Mouse (Mus musculus) frontal cortex, postnatal 25 days (tissue): Measurements from ENCODE around the gene Fgf11.

Source experiments
- DNase-seq, 2 experiments: peaks; one replicate each; pipeline ENCODE4 v3.0.0; 2022; ENCODE audit warnings: low spot score in 2 of 2

Gene Fgf11

GRCm38 (mm10) chr11:69816520-69816919 lies 14.9 kb upstream of the Fgf11 start:
- DNase-seq = no peak

- no peak for DNase-seq
These were observed 13.5 kb upstream of the Fgf11 start, which contains the start of gene Gm39566 for GRCm38 (mm10) chr11:69815155-69815554. Gene Gm39566, minus strand, starts transcription at chr11:69815298.

GRCm38 (mm10) chr11:69810280-69810679 lies 8.6 kb upstream of the Fgf11 start:
- DNase-seq = no peak

- no peak for DNase-seq
These were observed 6.0 kb upstream of the Fgf11 start for GRCm38 (mm10) chr11:69807641-69808040.

- DNase-seq = no peak
These were observed 4.7 kb upstream of the Fgf11 start for GRCm38 (mm10) chr11:69806378-69806777.

GRCm38 (mm10) chr11:69804972-69805909 lies 3.6 kb upstream of the Fgf11 start, which contains the start of gene Tmem102:
Gene Tmem102, minus strand, starts transcription at chr11:69805624.
- DNase-seq = no peak

- no peak for DNase-seq
These were observed 2.9 kb upstream of the Fgf11 start for GRCm38 (mm10) chr11:69804652-69804940.

GRCm38 (mm10) chr11:69803786-69804651 lies 2.4 kb upstream of the Fgf11 start:
- peak; percentile 53 to 54 for DNase-seq

GRCm38 (mm10) chr11:69803328-69803727 lies 1.7 kb upstream of the Fgf11 start:
- DNase-seq = no peak

GRCm38 (mm10) chr11:69802648-69803105 lies 1.0 kb upstream of the Fgf11 start:
- peak; percentile 54 to 60 for DNase-seq

GRCm38 (mm10) chr11:69800392-69801197 lies 1.1 kb downstream of the Fgf11 start:
- DNase-seq = no peak

GRCm38 (mm10) chr11:69800138-69800391 lies 1.6 kb downstream of the Fgf11 start:
- DNase-seq = no peak

GRCm38 (mm10) chr11:69799394-69800137 lies 2.1 kb downstream of the Fgf11 start:
- DNase-seq = no peak

GRCm38 (mm10) chr11:69797924-69798323 lies 3.7 kb downstream of the Fgf11 start:
- DNase-seq = no peak

- no peak for DNase-seq
These were observed 5.6 kb downstream of the Fgf11 start for GRCm38 (mm10) chr11:69795983-69796435.

- peak; percentile 59 to 77 for DNase-seq
These were observed 6.3 kb downstream of the Fgf11 start, which contains the start of gene Chrnb1 for GRCm38 (mm10) chr11:69795168-69795982. Gene Chrnb1, minus strand, starts transcription at chr11:69795943.

- DNase-seq = no peak
These were observed 8.2 kb downstream of the Fgf11 start for GRCm38 (mm10) chr11:69793429-69793828.

GRCm38 (mm10) chr11:69791420-69791819 lies 10.2 kb downstream of the Fgf11 start:
- DNase-seq = no peak

GRCm38 (mm10) chr11:69789431-69789830 lies 12.2 kb downstream of the Fgf11 start:
- DNase-seq = no peak

GRCm38 (mm10) chr11:69787306-69787705 lies 14.4 kb downstream of the Fgf11 start:
- DNase-seq = no peak
